Mouse (Mus musculus) spleen, postnatal 4 days (tissue): ENCODE results near the gene Faiml.

ENCODE experiments used
- DNase-seq, 2 experiments: peaks; one replicate each; pipeline ENCODE4 v3.0.0; 2022; ENCODE audit warnings: low spot score in 2 of 2

The Faiml gene

DNA sequence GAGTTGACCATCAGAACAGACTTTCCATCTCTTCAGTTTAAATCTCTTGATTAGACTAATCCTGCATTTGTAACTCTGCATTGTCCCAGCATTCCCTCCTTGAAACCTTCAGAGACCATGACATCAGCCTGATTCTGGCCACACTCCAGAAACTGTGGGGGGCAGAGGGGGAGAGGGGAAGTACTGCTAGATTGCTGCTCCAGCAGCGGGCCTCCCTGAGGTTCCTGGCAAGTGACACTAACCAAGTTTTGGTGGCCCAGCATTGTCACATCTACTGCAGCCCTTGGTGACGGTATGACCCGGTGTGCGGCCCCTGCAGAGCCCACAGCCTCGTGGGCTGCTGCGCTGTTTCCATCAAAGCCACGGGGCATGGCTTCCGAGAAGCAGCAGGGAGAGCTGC, 56.8 kb downstream of the Faiml start:
- no peak for DNase-seq
